Mouse (Mus musculus) hematopoietic stem cell, adult 5-6 weeks (primary cell): Measurements from ENCODE around the gene Scarb1. TPM values are rescaled to one million over a fixed set of nuclear protein-coding genes. Genes with fewer than 3 reads are reported as not detected.
"Not testable (repeated sequence)": the region's sequence is repeated elsewhere in the genome, so short reads cannot be mapped to it uniquely, and the experiment has no call there.

ENCODE experiments used
- ATAC-seq, 2 experiments: fragments of 125-278 bp in 1 of 2; replicated peaks in 1 of 2; 2 replicates each; pipeline ENCODE4 v1.8.0; 2016 to 2017; ENCODE audit warnings: inconsistent platforms in 2 of 2, mild to moderate bottlenecking in 2 of 2, moderate number of reproducible peaks in 2 of 2, low read depth in 1 of 2, moderate TSS enrichment in 1 of 2; ENCODE audit not compliant: low FRiP score in 2 of 2, poor library complexity in 2 of 2, severe bottlenecking in 2 of 2, insufficient read depth in 1 of 2, low TSS enrichment in 1 of 2
- total RNA-seq: library from RNA; stranded (forward); fragments of 172-1452, 232-1000 nt; gene quantifications from 2 replicates; pipeline ENCODE4 v1.2.3, GENCODE M21; 2017

Scarb1 gene
- total RNA-seq, result 35.7 and 45.6 TPM in 2 replicates

- peak; percentile 70 to 77 for ATAC-seq
Observed at GRCm38 (mm10) chr5:125340547-125341262, at the start of gene Scarb1. Gene Scarb1, minus strand, starts transcription at chr5:125341094.

- ATAC-seq, result peak; percentile 19 to 52; a peak in 3 of 4 replicates
Observed at GRCm38 (mm10) chr5:125389579-125390441, 48.9 kb upstream of the Scarb1 start, which contains the start of gene Ubc. Gene Ubc, minus strand, starts transcription at chr5:125390202.

GRCm38 (mm10) chr5:125389131-125389578 is 48.3 kb upstream of the Scarb1 start, which contains the start of gene Gm10382:
Gene Gm10382, plus strand, starts transcription at chr5:125389322.
- peak; percentile 38 to 57 for ATAC-seq

- ATAC-seq, result no peak
Observed at GRCm38 (mm10) chr5:125388358-125389092, 47.6 kb upstream of the Scarb1 start.

GRCm38 (mm10) chr5:125387295-125387694 is 46.4 kb upstream of the Scarb1 start:
- ATAC-seq, result not testable (repeated sequence)

GRCm38 (mm10) chr5:125385215-125385940 is 44.5 kb upstream of the Scarb1 start:
- ATAC-seq, result no peak

GRCm38 (mm10) chr5:125384512-125385214 is 43.8 kb upstream of the Scarb1 start:
- ATAC-seq, result peak in 1 of 2 experiments; percentile 0; a peak in 1 of 4 replicates

GRCm38 (mm10) chr5:125383637-125384420 is 42.9 kb upstream of the Scarb1 start:
- no peak for ATAC-seq

GRCm38 (mm10) chr5:125382673-125383558 is 42.0 kb upstream of the Scarb1 start:
- peak; percentile 51 to 74 for ATAC-seq

- ATAC-seq, result no peak
Observed at GRCm38 (mm10) chr5:125381954-125382672, 41.2 kb upstream of the Scarb1 start.

GRCm38 (mm10) chr5:125378919-125379318 is 38.0 kb upstream of the Scarb1 start:
- ATAC-seq, result no peak

- ATAC-seq, result no peak
Observed at GRCm38 (mm10) chr5:125377214-125377613, 36.3 kb upstream of the Scarb1 start.

GRCm38 (mm10) chr5:125375871-125376270 is 35.0 kb upstream of the Scarb1 start:
- ATAC-seq, result no peak

GRCm38 (mm10) chr5:125372027-125372426 is 31.1 kb upstream of the Scarb1 start:
- ATAC-seq, result no peak
